Mouse (Mus musculus) left cerebral cortex, adult 2 months (tissue): ENCODE measurements around the gene Timm29. TPM values are rescaled to one million over a fixed set of nuclear protein-coding genes. Genes with fewer than 3 reads are reported as not detected.

Experiments
- DNase-seq, 2 experiments: peaks; one replicate each; pipeline ENCODE4 v3.0.0; 2021 to 2022; ENCODE audit warnings: low spot score in 2 of 2, mixed read lengths in 1 of 2; ENCODE audit errors: extremely low spot score in 1 of 2
- H3K27ac ChIP-seq: fragments of 200-600 bp; 2 replicates; pipeline ENCODE4 v1.8.1; 2022
- H3K4me3 ChIP-seq: fragments of 200-600 bp; 2 replicates; pipeline ENCODE4 v1.8.1; 2022
- CTCF ChIP-seq: fragments of 200-600 bp; IDR thresholded peaks from 2 replicates; pipeline ENCODE4 v1.8.1; 2022; ENCODE audit warnings: antibody characterized with exemption, mild to moderate bottlenecking, moderate library complexity
- intact Hi-C: fragments of 180-260 bp; cut with DNase I; formaldehyde crosslinking; loops from one replicate; pipeline ENCODE4 v1.15.1; 2025
- total RNA-seq, 2 experiments: library from RNA; stranded (reverse); gene quantifications; 2 replicates each; pipeline ENCODE4 v1.2.3; 2021

Gene Timm29
- total RNA-seq, 2 experiments from 2014 or later: 52.3 to 53.2 TPM

DNA sequence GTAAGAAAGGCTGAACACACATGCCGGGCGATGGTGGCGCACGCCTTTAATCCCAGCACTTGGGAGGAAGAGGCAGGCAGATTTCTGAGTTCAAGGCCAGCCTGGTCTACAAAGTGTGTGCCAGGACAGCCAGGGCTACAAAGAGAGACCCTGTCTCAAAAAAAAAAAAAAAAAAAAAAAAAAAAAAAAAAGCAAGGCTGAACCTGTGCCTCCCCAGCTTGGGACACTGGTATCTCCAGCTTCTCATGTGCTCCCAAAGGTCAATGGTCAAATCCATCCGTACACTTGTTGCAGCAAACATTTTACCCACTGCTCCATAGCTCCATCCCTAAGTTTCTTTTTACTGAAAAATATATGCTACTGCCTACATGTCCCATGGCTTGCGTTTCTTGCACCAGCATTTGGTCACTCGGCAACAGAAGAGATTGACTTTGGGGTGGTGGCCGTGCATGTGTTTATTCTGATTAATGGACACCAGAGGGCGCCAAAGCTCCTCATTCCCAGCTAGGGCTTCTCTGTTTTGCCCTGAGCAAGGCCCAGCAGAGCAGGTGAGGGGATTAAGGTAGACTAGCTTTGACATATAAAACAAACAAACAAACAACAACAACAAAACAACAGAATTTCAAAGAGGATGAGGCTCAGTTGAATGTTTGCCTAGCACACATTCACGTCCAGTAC lies 9.3 kb downstream of the Timm29 start:
- no peak overlapping the region for H3K27ac ChIP-seq
- peak; percentile 52 to 64 for DNase-seq
- no peak overlapping the region for H3K4me3 ChIP-seq
- intact Hi-C loops: loop anchor here (1.0 to 10.0 kb wide), 3 partner anchors 200 to 553 kb away; partner anchors contain the start of gene Pigyl
- peak; percentile 85 for TF ChIP-seq CTCF

DNA sequence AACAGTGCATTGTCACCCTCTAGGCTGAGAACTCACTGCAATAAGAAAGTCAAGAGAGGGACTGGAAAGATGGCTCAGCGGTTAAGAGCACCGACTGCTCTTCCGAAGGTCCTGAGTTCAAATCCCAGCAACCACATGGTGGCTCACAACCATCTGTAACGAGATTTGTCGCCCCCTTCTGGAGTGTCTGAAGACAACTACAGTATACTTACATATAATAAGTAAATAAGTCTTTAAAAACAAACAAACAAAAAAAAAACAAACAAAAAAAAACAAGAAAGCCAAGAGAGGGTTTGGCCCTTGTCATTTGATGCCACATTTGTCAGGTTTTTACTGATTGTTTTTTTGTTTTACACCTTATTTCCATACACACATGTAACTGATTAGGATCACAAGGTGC lies 11.6 kb downstream of the Timm29 start:
- no peak overlapping the region for H3K4me3 ChIP-seq
- peak; percentile 26 for TF ChIP-seq CTCF
- intact Hi-C loops: loop anchor here (5.0 to 10.0 kb wide), 2 partner anchors 198 to 551 kb away; partner anchors contain the start of gene Pigyl
- no peak overlapping the region for H3K27ac ChIP-seq
- no peak for DNase-seq

DNA sequence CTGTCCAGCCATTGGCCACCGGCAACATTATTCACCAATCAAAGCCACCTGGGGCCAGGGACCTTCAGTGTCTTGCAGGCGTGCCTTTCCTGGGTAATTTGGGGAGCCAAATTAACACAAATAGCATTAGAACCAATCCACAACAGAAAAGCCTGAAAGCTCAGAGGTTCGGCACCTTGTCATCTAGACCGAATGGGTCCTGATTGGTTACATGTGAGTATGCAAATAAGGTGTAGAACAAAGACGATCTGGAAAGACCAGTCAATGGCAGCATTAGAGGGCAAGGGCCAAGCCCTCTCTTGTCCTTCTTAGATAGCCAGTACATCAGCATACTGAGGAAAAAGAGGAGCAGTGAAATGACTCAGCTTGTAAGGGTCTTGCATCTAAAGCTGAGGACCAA lies 13.3 kb downstream of the Timm29 start:
- TF ChIP-seq CTCF: no peak
- intact Hi-C loops: loop anchor here (10.0 kb wide), 1 partner anchor 549 kb away; the partner anchor contains the start of gene Pigyl
- no peak for DNase-seq
- Histone ChIP-seq H3K4me3 (no peak overlapping the region), H3K27ac (no peak overlapping the region)

DNA sequence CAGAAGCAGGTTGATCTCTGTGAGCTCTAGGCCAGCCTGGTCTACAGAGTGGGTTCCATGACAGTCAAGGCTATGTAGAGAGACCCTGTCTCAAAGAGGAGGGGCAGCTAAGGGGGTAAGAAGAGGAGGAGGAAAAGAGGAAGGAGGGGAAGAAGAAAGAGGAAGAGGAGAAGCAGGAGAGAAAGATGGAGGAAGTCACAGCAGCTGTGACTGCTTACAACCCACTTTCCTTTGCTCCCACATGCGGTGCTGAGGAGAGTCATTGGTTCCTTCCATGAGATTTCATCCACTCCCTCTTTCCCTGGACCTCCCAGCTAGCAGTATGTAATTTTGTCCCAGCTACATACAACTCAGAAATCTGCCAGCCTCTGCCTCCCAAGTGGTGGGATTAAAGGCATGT lies 14.1 kb downstream of the Timm29 start:
- no peak overlapping the region for H3K4me3 ChIP-seq
- intact Hi-C loops: loop anchor here (10.0 kb wide), 1 partner anchor 548 kb away; the partner anchor contains the start of gene Pigyl
- DNase-seq: no peak
- H3K27ac ChIP-seq: no peak overlapping the region
- TF ChIP-seq CTCF: no peak

DNA sequence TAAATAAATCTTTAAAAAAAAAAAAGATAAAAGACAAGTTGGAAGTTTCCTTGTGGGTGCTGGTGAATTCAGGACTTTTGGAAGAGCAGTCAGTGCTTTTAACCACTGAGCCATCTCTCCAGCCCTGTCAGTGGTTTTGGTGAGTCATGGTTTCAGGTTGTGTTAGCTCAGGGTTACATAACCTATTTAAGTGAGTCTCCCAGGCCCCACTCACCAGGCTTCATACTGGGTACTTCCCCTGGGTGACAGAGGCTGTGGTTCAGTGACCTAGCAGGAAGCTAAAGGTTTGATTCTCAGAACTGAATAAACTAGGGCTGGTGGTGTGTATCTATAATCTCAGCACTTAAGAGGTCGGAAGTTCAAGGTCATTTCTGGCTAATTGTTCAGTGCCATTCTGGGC lies 17.3 kb downstream of the Timm29 start:
- TF ChIP-seq CTCF: no peak
- DNase-seq: no peak
- no peak overlapping the region for H3K27ac ChIP-seq
- H3K4me3 ChIP-seq: no peak overlapping the region
- intact Hi-C loops: loop anchor here (10.0 kb wide), 1 partner anchor 545 kb away; the partner anchor contains the start of gene Pigyl

- no peak for TF ChIP-seq CTCF
- Histone ChIP-seq H3K4me3 (peak overlapping the region; percentile 78), H3K27ac (peak overlapping the region; percentile 88)
- intact Hi-C loops: loop anchor here (5.0 kb wide), 2 partner anchors 187 to 302 kb away; partner anchors contain the start of gene Rab3d
- DNase-seq: no peak
These were observed 22.5 kb downstream of the Timm29 start for GRCm38 (mm10) chr9:21614864-21615616.

- intact Hi-C loops: loop anchor here (5.0 kb wide), 2 partner anchors 187 to 302 kb away; partner anchors contain the start of gene Rab3d
- H3K4me3 ChIP-seq: peak within 1 kb of the TSS; percentile 98
- DNase-seq: peak; percentile 100
- H3K27ac ChIP-seq: peak within 1 kb of the TSS; percentile 98
- TF ChIP-seq CTCF: no peak
These were observed 23.2 kb downstream of the Timm29 start, which contains the start of gene Smarca4 for GRCm38 (mm10) chr9:21615617-21616231. Smarca4 (plus strand) TSS chr9:21616169.

DNA sequence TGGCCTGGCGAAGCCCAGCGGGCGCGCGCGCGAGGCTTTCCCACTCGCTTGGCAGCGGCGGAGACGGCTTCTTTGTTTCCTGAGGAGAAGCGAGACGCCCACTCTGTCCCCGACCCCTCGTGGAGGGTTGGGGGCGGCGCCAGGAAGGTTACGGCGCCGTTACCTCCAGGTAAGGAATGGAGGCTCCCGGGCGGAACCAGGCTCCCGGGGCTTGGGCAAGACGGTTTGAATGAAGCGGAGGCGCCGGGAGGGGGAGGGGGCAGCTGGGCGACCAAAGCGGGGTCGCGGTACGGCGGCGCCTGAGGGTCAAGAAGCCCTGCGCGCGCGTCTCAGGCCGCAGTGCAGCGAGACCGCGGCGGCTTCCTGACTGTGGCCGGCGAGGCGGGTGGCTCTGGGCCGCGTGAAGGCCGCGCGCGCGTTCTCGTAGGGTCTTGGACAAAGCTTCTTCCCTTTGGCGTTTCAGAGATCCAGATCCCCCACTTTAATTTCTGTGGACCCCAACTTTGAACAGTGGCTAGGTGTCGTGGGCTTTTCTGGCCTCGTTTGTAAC lies 23.8 kb downstream of the Timm29 start:
- intact Hi-C loops: loop anchor here (5.0 kb wide), 2 partner anchors 186 to 301 kb away; partner anchors contain the start of gene Rab3d
- peak overlapping the region; percentile 98 for H3K4me3 ChIP-seq
- no peak for TF ChIP-seq CTCF
- DNase-seq: peak; percentile 86 to 88
- peak overlapping the region; percentile 98 for H3K27ac ChIP-seq

GRCm38 (mm10) chr9:21617066-21617465 lies 24.5 kb downstream of the Timm29 start:
- Histone ChIP-seq H3K27ac (peak overlapping the region; percentile 98), H3K4me3 (peak overlapping the region; percentile 98)
- TF ChIP-seq CTCF: no peak
- intact Hi-C loops: loop anchor here (5.0 kb wide), 2 partner anchors 185 to 300 kb away; partner anchors contain the start of gene Rab3d
- no peak for DNase-seq

- intact Hi-C loops: no loop called here
- H3K4me3 ChIP-seq: no peak overlapping the region
- DNase-seq: no peak
- TF ChIP-seq CTCF: no peak
- no peak overlapping the region for H3K27ac ChIP-seq
These were observed 27.7 kb downstream of the Timm29 start for GRCm38 (mm10) chr9:21620229-21620628.

- DNase-seq: no peak
- intact Hi-C loops: no loop called here
- H3K4me3 ChIP-seq: no peak overlapping the region
- no peak overlapping the region for H3K27ac ChIP-seq
- no peak for TF ChIP-seq CTCF
These were observed 30.2 kb downstream of the Timm29 start for GRCm38 (mm10) chr9:21622676-21623075.
